Mouse (Mus musculus): ENCODE measurements at regions not wholly inside any gene's neighbourhood (a gene's known extent, or its start where the extent isn't known, plus 50 kb on each side); places are given as distances from the start of the nearest gene placed in this dataset.

DNA sequence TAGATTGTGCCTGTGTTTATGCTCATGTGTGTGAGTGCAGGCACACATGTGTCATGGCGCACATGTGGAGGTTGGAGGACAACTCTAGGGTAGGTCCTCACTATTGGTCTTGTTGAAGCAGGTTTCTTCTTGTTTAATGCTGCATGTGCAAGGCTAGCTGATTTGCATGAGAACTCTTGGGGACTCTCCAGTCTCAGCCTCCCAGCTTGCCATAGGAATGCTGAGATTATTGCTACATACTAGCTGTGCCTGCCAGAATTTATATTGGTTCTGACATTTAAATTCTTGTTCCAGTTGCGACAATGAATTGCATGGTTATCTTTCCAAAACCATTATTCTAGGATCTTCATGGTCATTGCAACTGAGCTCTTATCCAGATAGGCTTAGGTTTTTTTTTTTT, 1168.5 kb downstream of the Sorcs3 start:
- Histone ChIP-seq H3K9ac (no peak overlapping the region), H3K4me2 (replicated peaks) (no peak overlapping the region), H3K36me3 (replicated peaks; ENCODE audit: control insufficient read depth, insufficient read depth) (no peaks in the 10 kb centered on the region), H3K27ac (no peak overlapping the region), H3K27me3 (ENCODE audit: control insufficient read depth, insufficient read depth, low read length) (no peaks in the 10 kb centered on the region), H3K9me3 (ENCODE audit: control insufficient read depth, low read length) (no peaks in the 10 kb centered on the region), H3K4me1 (replicated peaks; ENCODE audit: control insufficient read depth, insufficient read depth, low read length) (no peaks in the 10 kb centered on the region), H3K4me3 (replicated peaks; ENCODE audit: low read length) (no peak overlapping the region)
- ATAC-seq (ENCODE audit: low FRiP score) (no peak), DNase-seq (ENCODE audit: low spot score) (no peak)
- WGBS, result 95% methylated on average over 2 of the region's 2 CpGs

DNA sequence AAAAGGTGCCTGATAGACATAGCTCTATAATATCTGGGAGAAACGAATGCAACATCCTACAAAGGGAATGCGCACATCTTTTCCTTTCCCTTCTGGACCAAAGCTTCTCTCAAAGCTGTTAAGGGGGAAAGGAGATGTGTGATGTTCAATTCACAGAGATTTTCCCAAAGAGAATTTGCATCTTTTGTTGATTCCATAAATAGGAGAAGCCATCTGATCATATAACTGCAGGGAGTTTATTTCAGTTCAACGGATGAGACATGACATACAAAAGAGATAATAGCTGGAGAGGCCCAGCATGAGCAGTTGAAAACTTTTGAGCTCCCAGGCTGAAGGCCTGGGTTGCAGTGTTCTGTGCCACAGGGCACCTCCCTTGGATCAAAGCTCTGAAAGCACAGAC, 1169.1 kb downstream of the Sorcs3 start:
- 76% methylated on average over 3 of the region's 3 CpGs for WGBS
- Histone ChIP-seq H3K36me3 (replicated peaks; ENCODE audit: control insufficient read depth, insufficient read depth) (no peaks in the 10 kb centered on the region), H3K4me3 (replicated peaks; ENCODE audit: low read length) (no peak overlapping the region), H3K9ac (no peak overlapping the region), H3K9me3 (ENCODE audit: control insufficient read depth, low read length) (no peaks in the 10 kb centered on the region), H3K27ac (no peak overlapping the region), H3K4me1 (replicated peaks; ENCODE audit: control insufficient read depth, insufficient read depth, low read length) (no peaks in the 10 kb centered on the region), H3K4me2 (replicated peaks) (no peak overlapping the region), H3K27me3 (ENCODE audit: control insufficient read depth, insufficient read depth, low read length) (no peaks in the 10 kb centered on the region)
- ATAC-seq (ENCODE audit: low FRiP score) (no peak), DNase-seq (ENCODE audit: low spot score) (no peak)

DNA sequence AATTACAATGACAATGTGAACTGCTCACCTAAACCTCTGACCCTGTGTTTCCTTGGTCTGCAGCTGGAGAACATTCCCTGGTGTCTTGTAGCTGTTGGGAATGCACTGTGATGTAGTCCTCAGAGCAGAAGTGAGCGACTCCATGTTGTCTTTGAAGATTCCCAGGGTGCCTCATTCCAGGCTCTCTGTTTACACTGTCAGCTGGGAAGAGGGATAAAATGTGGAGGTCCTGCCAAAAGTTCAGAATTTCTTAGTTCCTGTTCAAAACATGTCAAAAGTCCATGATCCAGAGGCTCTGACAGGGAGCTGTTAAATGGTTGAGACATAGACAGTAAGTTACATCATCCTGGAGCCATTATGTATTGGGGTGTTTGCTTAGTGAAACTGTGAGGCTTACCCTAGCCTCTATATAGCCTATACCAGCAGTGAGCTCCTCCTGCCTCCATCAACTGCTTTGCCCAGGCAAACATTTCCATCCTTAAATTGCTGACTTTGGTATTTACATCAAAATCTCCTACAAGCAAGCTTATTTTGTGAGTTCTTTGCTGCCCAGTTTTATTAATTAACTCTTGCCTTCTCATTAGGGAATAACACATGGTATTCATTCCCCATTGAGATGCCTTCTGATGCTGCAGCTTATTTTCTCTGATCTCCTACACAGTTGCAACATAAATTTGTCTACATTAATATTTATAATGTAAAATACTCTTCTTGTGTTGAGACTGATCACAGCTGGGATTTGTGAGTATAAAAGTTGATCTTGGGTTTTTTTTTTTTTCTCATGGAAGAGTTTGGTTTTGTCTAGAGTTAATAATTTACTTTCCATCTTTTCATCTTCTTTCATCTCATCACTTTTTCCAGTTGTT, 1170.2 kb downstream of the Sorcs3 start:
- Histone ChIP-seq H3K9me3 (ENCODE audit: control insufficient read depth, low read length) (no peaks in the 10 kb centered on the region), H3K27me3 (ENCODE audit: control insufficient read depth, insufficient read depth, low read length) (no peaks in the 10 kb centered on the region), H3K9ac (no peak overlapping the region), H3K4me2 (replicated peaks) (no peak overlapping the region), H3K4me1 (replicated peaks; ENCODE audit: control insufficient read depth, insufficient read depth, low read length) (no peaks in the 10 kb centered on the region), H3K4me3 (replicated peaks; ENCODE audit: low read length) (no peak overlapping the region), H3K27ac (no peak overlapping the region), H3K36me3 (replicated peaks; ENCODE audit: control insufficient read depth, insufficient read depth) (no peaks in the 10 kb centered on the region)
- 71% methylated on average over 1 of the region's 1 CpGs for WGBS
- DNase-seq (ENCODE audit: low spot score) (no peak), ATAC-seq (ENCODE audit: low FRiP score) (no peak)

DNA sequence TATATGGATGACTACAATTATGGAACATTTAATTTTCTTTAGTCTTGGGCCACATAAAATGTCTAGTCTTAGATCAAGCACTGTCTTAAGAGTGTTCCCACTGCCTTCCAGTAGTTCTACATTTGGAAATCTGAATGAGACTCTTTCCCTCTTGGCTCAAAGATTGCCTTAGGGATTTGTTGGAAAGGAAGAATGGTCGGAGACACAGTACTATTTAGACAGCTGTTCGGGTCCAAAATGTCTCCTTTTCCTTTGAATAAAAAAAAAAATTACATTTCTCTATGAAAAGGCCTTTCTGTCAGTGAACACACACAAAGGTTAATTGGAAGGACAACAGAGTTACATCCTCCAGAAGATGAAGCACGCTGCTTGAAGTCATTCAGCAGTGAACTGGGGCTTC, 1173.8 kb downstream of the Sorcs3 start:
- H3K4me2 ChIP-seq (replicated peaks), result no peak overlapping the region
- no peaks in the 10 kb centered on the region for H3K36me3 ChIP-seq (replicated peaks; ENCODE audit: control insufficient read depth, insufficient read depth)
- DNase-seq (ENCODE audit: low spot score), result no peak
- no peak overlapping the region for H3K27ac ChIP-seq
- H3K27me3 ChIP-seq (ENCODE audit: control insufficient read depth, insufficient read depth, low read length), result no peaks in the 10 kb centered on the region
- no peak for ATAC-seq (ENCODE audit: low FRiP score)
- H3K9ac ChIP-seq, result no peak overlapping the region
- 38% methylated on average over 3 of the region's 3 CpGs for WGBS
- H3K4me1 ChIP-seq (replicated peaks; ENCODE audit: control insufficient read depth, insufficient read depth, low read length), result no peaks in the 10 kb centered on the region
- H3K4me3 ChIP-seq (replicated peaks; ENCODE audit: low read length), result no peak overlapping the region
- no peaks in the 10 kb centered on the region for H3K9me3 ChIP-seq (ENCODE audit: control insufficient read depth, low read length)

DNA sequence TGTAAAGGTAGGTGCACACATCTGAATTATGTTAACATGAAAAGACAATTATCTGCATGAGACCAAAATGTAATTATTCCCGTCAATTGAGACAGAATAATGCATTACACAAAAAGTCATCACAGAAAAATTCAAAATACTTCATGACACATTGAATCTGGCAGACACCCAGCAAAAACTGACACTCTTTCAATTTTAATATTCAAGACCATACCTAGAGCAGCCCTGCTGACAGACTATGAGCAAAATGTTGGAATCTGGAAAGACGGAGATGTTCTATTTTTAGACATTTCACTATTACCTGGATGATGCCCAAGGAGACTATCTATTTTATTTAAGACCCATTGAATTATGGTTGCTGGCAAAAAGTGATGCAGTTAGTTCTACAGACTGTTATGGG, 1190.4 kb downstream of the Sorcs3 start:
- H3K27ac ChIP-seq, result no peak overlapping the region
- H3K4me2 ChIP-seq (replicated peaks), result no peak overlapping the region
- H3K9ac ChIP-seq, result no peak overlapping the region
- ATAC-seq (ENCODE audit: low FRiP score) (no peak), DNase-seq (ENCODE audit: low spot score) (no peak)
- 72% methylated on average over 2 of the region's 2 CpGs for WGBS
- H3K27me3 ChIP-seq (ENCODE audit: control insufficient read depth, insufficient read depth, low read length), result no peaks in the 10 kb centered on the region
- H3K4me3 ChIP-seq (replicated peaks; ENCODE audit: low read length), result no peak overlapping the region
- no peaks in the 10 kb centered on the region for H3K36me3 ChIP-seq (replicated peaks; ENCODE audit: control insufficient read depth, insufficient read depth)
- H3K9me3 ChIP-seq (ENCODE audit: control insufficient read depth, low read length), result no peaks in the 10 kb centered on the region
- no peaks in the 10 kb centered on the region for H3K4me1 ChIP-seq (replicated peaks; ENCODE audit: control insufficient read depth, insufficient read depth, low read length)

DNA sequence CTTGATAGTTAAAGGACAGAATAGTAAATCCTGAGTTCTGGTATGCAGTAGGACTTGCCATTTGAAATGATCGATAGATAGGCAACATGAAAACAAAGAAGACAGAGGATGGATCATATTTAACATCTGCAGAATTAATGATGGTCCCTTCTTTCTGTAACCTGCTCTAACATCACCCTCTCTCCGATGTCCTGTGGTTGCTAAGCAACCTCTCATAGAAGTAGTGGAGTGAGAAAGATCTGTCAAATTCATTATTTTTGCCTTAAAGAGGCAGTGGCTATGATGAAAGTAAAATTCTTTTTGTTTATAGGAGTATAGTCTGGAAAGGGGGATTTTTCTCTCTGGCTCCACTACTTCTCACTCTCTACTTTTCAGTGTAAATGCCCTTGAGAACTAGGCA, 1209.5 kb downstream of the Sorcs3 start:
- Histone ChIP-seq H3K9ac (no peak overlapping the region), H3K4me2 (replicated peaks) (no peak overlapping the region), H3K36me3 (replicated peaks; ENCODE audit: control insufficient read depth, insufficient read depth) (no peaks in the 10 kb centered on the region), H3K27me3 (ENCODE audit: control insufficient read depth, insufficient read depth, low read length) (no peaks in the 10 kb centered on the region), H3K4me3 (replicated peaks; ENCODE audit: low read length) (no peak overlapping the region), H3K4me1 (replicated peaks; ENCODE audit: control insufficient read depth, insufficient read depth, low read length) (0 out of 2 replicates have a peak, but pooled peaks cover 10% of the 10 kb centered on the region), H3K9me3 (ENCODE audit: control insufficient read depth, low read length) (no peaks in the 10 kb centered on the region), H3K27ac (peak overlapping the region; percentile 26; the same call in 1 of the 2 replicates)
- DNase-seq (ENCODE audit: low spot score) (peak; percentile 36), ATAC-seq (ENCODE audit: low FRiP score) (no peak)
- 33% methylated on average over 2 of the region's 2 CpGs for WGBS

DNA sequence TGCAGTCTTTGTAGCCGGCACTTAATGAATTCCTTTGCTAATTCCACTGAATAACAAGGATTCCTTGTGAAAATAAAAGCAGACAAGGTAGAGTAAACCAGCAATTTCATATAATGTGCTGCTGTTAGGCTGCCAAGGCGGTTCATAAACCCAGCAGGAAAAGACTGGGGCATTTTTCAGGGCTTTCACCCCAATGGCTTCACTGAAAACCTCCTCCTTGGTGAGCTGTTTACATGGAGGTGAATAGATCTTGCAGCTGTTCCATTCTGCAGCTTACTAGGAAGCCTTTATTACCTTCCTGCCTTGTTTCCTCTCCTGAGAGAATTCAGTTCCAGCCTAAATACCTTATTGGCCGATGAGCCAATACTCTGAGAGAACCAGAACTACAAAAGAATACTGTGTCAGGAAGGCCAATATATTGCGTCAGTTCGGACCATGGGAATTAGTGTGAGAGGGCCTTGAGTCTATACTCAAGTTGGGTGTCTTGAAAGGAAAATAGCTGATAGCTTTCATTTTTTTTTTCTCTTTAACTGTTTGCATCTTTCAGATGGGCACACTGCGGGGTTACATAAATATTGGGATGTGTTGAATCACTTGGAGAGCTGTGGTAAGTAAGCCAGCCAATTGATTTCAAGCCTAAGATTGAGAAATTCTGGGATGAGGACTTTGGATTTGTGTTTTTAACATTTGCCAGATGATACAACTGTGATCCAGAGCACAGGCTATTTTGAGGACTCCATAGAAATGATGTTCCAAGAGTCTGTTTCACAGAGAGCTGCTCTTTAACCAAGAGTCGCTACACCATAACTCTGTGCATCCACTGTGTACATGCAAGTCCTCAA, 1217.5 kb downstream of the Sorcs3 start:
- Histone ChIP-seq H3K9me3 (ENCODE audit: control insufficient read depth, low read length) (no peaks in the 10 kb centered on the region), H3K4me1 (replicated peaks; ENCODE audit: control insufficient read depth, insufficient read depth, low read length) (no peaks in the 10 kb centered on the region), H3K27me3 (ENCODE audit: control insufficient read depth, insufficient read depth, low read length) (no peaks in the 10 kb centered on the region), H3K27ac (no peak overlapping the region), H3K36me3 (replicated peaks; ENCODE audit: control insufficient read depth, insufficient read depth) (no peaks in the 10 kb centered on the region), H3K9ac (no peak overlapping the region), H3K4me3 (replicated peaks; ENCODE audit: low read length) (no peak overlapping the region), H3K4me2 (replicated peaks) (no peak overlapping the region)
- WGBS, result 75% methylated on average over 7 of the region's 7 CpGs
- ATAC-seq (ENCODE audit: low FRiP score), result no peak
- no peak for DNase-seq (ENCODE audit: low spot score)

All from hindbrain, embryonic 14.5 days (tissue).